ENCODE assay signal across 10 mouse cellular contexts in genomic region chr12:100534028-100534427, GRCm38 (mm10). TPM values are rescaled to one million over a fixed set of nuclear protein-coding genes. Genes with fewer than 3 reads are reported as not detected.
DNase-seq lines count a peak whose midpoint lies in the region; ATAC-seq and TF ChIP-seq lines count a peak whose summit lies in the region.
"Had no signal": no experiment of that assay in that cellular context is flagged by ENCODE, and none has a peak within 500 bp of the region (broad histone marks: within the 10 kb centered on the region; RNA-seq: fewer than 3 reads in every experiment).

No protein-coding gene starts in this region.

- no peak overlapping the region for H3K4me2 ChIP-seq in forebrain, postnatal 0 days (ENCODE audit: low read depth)
- no peak overlapping the region for H3K4me2 ChIP-seq in forebrain, embryonic 13.5 days

- H3K9me3 ChIP-seq in forebrain, postnatal 0 days (ENCODE audit: low read length), result no peaks in the 10 kb centered on the region
- H3K9me3 ChIP-seq in forebrain, embryonic 13.5 days (replicated peaks), result no peaks in the 10 kb centered on the region
- H3K9me3 ChIP-seq in limb, embryonic 10.5 days (replicated peaks), result no peaks in the 10 kb centered on the region

- H3K27ac ChIP-seq in forebrain, postnatal 0 days (ENCODE audit: low read depth, low read length), result peak overlapping the region; percentile 45; the same call in 1 of the 2 replicates
- H3K27ac ChIP-seq in forebrain, embryonic 13.5 days, result no peak overlapping the region
- H3K27ac ChIP-seq in limb, embryonic 10.5 days, result 0 out of 2 replicates have a peak overlapping the region, but pooled peaks have one; percentile 61

- TF ChIP-seq CTCF in forebrain, postnatal 0 days (IDR thresholded peaks at IDR 0.05; ENCODE audit: low read depth), result no peak

- no peak for ATAC-seq in forebrain, postnatal 0 days
- ATAC-seq in forebrain, embryonic 13.5 days, result no peak
- ATAC-seq: CD4-positive, CD25-positive, alpha-beta regulatory T cell, adult 4 months had no signal

- no peak overlapping the region for H3K9ac ChIP-seq in forebrain, postnatal 0 days
- no peak overlapping the region for H3K9ac ChIP-seq in forebrain, embryonic 13.5 days

- no peak overlapping the region for H3K4me3 ChIP-seq in forebrain, postnatal 0 days (ENCODE audit: low read depth, low read length)
- H3K4me3 ChIP-seq in forebrain, embryonic 13.5 days, result no peak overlapping the region
- no peak overlapping the region for H3K4me3 ChIP-seq in limb, embryonic 10.5 days

- no peaks in the 10 kb centered on the region for H3K27me3 ChIP-seq in forebrain, postnatal 0 days (ENCODE audit: insufficient read depth, low read length)
- no peaks in the 10 kb centered on the region for H3K27me3 ChIP-seq in forebrain, embryonic 13.5 days
- H3K27me3 ChIP-seq in limb, embryonic 10.5 days (ENCODE audit: low read depth, poor library complexity, severe bottlenecking), result no peaks in the 10 kb centered on the region

- no peak for DNase-seq in forebrain, postnatal 0 days
- DNase-seq in right cerebral cortex, postnatal 10 days (ENCODE audit: low spot score in 2 of 2), result peak; percentile 17 to 28
- no peak for DNase-seq in right cerebral cortex, postnatal 25 days
- no peak for DNase-seq in limb, embryonic 10.5 days (ENCODE audit: low spot score)
- peak; percentile 59 for DNase-seq in testis, postnatal 14 days (ENCODE audit: low spot score)
- no peak for DNase-seq in adipocyte (ENCODE audit: low spot score)
- no peak for DNase-seq in urinary bladder, postnatal 14 days (ENCODE audit: low spot score)
- DNase-seq: cerebellum, adult 11 months had no signal

- H3K4me1 ChIP-seq in forebrain, postnatal 0 days (ENCODE audit: insufficient read depth), result no peaks in the 10 kb centered on the region
- 0 out of 2 replicates have a peak, but pooled peaks cover 6% of the 10 kb centered on the region for H3K4me1 ChIP-seq in forebrain, embryonic 13.5 days
- peaks cover 21% of the 10 kb centered on the region for H3K4me1 ChIP-seq in limb, embryonic 10.5 days

- no peaks in the 10 kb centered on the region for H3K36me3 ChIP-seq in forebrain, postnatal 0 days (ENCODE audit: insufficient read depth)
- H3K36me3 ChIP-seq in forebrain, embryonic 13.5 days (ENCODE audit: poor library complexity, severe bottlenecking), result no peaks in the 10 kb centered on the region
- H3K36me3 ChIP-seq in limb, embryonic 10.5 days, result no peaks in the 10 kb centered on the region

- 31% methylated on average over 3 of the region's 3 CpGs for WGBS in forebrain, postnatal 0 days
- 39% methylated on average over 3 of the region's 3 CpGs for WGBS in forebrain, embryonic 13.5 days
- WGBS in limb, embryonic 10.5 days, result 76% methylated on average over 3 of the region's 3 CpGs

RNA-seq across cellular contexts. Expression of gene Ttc7b, which starts 13.4 kb away (rescaled TPM):
- total RNA-seq in forebrain, postnatal 0 days (2014; rRNA removed), result 39.6 and 42.2 TPM in 2 replicates
- 7.5 and 10.8 TPM in 2 replicates for polyA plus RNA-seq in forebrain, postnatal 0 days (2015; fragmentation: Nextera tagmentation; extraction: Ambion mirVana)
- polyA plus RNA-seq in forebrain, embryonic 13.5 days (2015; fragmentation: Nextera tagmentation; extraction: Ambion mirVana), result 4.5 and 4.7 TPM in 2 replicates
- polyA plus RNA-seq in limb, embryonic 10.5 days (2016; fragmentation: Nextera tagmentation; extraction: Ambion mirVana), result 4.3 and 4.7 TPM in 2 replicates

Comparison
In these comparisons a context has a peak if more than half of its experiments do, and no peak if none do; other contexts are left out.
1. DNase-seq: peak in right cerebral cortex, postnatal 10 days (2 of 2) and testis, postnatal 14 days (single experiment); none in forebrain, postnatal 0 days (single experiment), right cerebral cortex, postnatal 25 days (single experiment), limb, embryonic 10.5 days (single experiment), adipocyte (single experiment) and urinary bladder, postnatal 14 days (single experiment).